Mouse (Mus musculus) retina, adult 2 months (tissue): ENCODE data around the gene Mllt10.
A peak's percentile ranks its signal among the peaks of the same experiment; 100 is the strongest.

Experiments used
- DNase-seq: peaks from one replicate; pipeline ENCODE4 v3.0.0-alpha.2; 2012; ENCODE audit warnings: low read depth, low spot score

The Mllt10 gene

GRCm38 (mm10) chr2:18034371-18035250 lies 20.4 kb upstream of the Mllt10 start:
- no peak for DNase-seq

GRCm38 (mm10) chr2:18037491-18037890 lies 17.5 kb upstream of the Mllt10 start, which contains the start of gene A930004D18Rik:
Gene A930004D18Rik (minus strand): TSS chr2:18037737.
- DNase-seq = peak; percentile 76

GRCm38 (mm10) chr2:18038141-18038752 lies 16.8 kb upstream of the Mllt10 start:
- DNase-seq = no peak

GRCm38 (mm10) chr2:18038895-18039371 lies 16.1 kb upstream of the Mllt10 start:
- DNase-seq = no peak

GRCm38 (mm10) chr2:18039566-18040290 lies 15.3 kb upstream of the Mllt10 start:
- DNase-seq = no peak

- DNase-seq = no peak
These were observed 14.5 kb upstream of the Mllt10 start for GRCm38 (mm10) chr2:18040347-18041160.

GRCm38 (mm10) chr2:18041199-18041885 lies 13.7 kb upstream of the Mllt10 start:
- no peak for DNase-seq

GRCm38 (mm10) chr2:18045143-18045780 lies 9.8 kb upstream of the Mllt10 start:
- DNase-seq = no peak

GRCm38 (mm10) chr2:18045781-18046181 lies 9.3 kb upstream of the Mllt10 start:
- no peak for DNase-seq

- DNase-seq = no peak
These were observed 8.9 kb upstream of the Mllt10 start for GRCm38 (mm10) chr2:18046186-18046585.

GRCm38 (mm10) chr2:18046758-18047645 lies 8.0 kb upstream of the Mllt10 start:
- DNase-seq = no peak

GRCm38 (mm10) chr2:18047646-18048452 lies 7.2 kb upstream of the Mllt10 start:
- DNase-seq = no peak

GRCm38 (mm10) chr2:18048453-18049075 lies 6.5 kb upstream of the Mllt10 start, which contains the start of gene Skida1:
Gene Skida1 (minus strand): TSS chr2:18049051.
- DNase-seq = no peak

- no peak for DNase-seq
These were observed 5.7 kb upstream of the Mllt10 start for GRCm38 (mm10) chr2:18049279-18049821.

- DNase-seq = no peak
These were observed 5.0 kb upstream of the Mllt10 start for GRCm38 (mm10) chr2:18050018-18050417.

- DNase-seq = no peak
These were observed 4.5 kb upstream of the Mllt10 start for GRCm38 (mm10) chr2:18050541-18050985.
